Mouse (Mus musculus) cerebellum, adult 9-10 months (tissue): ENCODE measurements around the gene Lhfpl5.
A peak's percentile ranks its signal among the peaks of the same experiment; 100 is the strongest.

ENCODE experiments used
- DNase-seq: peaks from one replicate; pipeline ENCODE4 v3.0.0; 2022

The Lhfpl5 gene

DNA sequence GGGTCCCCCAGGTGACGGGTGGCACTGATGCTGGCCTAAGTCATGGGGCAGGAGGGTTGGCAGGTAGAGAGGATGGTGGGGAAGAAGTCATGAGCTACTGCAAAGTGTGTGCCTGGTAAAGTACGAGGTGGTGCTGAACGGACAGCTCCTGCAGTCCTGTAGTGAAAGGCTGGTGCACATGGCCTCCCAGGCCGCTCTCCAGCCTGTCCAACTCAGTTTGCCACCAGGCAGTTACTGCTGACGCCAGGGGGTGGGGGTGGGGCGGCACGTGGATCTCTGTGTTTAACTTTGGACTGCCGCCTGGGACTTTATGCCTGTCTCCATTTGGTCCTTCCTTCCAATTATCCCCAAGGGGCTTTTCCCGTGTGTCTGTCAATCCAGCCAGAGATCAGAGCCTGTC, 5.0 kb downstream of the Lhfpl5 start:
- no peak for DNase-seq

DNA sequence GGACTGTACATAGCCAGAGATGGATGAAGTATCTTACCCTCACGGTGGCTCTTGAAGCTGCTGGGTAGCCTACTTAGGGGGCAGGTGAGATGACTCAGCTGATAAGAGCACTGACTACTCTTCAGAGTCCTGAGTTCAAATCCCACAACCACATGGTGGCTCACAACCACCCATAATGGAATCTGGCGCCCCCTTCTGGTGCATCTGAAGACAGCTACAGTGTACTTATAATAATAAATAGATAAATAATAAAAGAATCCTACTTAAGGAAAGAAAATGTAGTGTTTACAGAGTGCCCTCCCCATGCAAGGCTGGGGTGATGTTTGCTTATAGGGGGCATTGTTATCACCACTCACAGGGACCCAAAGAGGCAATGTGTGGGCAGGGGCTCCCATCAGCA, 5.6 kb downstream of the Lhfpl5 start:
- DNase-seq = no peak

DNA sequence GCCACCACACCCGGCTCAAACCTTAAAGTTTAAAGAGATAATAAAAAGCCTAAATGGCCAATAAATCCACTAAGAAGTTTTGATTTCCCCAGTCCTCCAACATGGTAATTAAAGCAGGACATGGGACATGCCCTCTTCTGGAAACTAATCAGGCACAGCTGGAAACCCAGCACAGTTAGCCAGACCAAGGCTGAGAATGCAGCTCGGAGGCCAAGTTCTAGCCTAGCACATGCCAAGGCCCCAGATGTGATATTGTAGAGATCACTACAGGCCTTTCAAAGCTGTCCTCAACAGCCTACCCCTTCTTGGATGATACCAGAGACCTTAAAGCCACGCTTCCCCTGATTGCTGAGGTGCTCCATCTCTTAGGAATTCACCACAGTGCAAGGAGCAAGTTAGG, 11.1 kb downstream of the Lhfpl5 start:
- no peak for DNase-seq

GRCm38 (mm10) chr17:28588591-28588990, 13.2 kb downstream of the Lhfpl5 start:
- DNase-seq = no peak

DNA sequence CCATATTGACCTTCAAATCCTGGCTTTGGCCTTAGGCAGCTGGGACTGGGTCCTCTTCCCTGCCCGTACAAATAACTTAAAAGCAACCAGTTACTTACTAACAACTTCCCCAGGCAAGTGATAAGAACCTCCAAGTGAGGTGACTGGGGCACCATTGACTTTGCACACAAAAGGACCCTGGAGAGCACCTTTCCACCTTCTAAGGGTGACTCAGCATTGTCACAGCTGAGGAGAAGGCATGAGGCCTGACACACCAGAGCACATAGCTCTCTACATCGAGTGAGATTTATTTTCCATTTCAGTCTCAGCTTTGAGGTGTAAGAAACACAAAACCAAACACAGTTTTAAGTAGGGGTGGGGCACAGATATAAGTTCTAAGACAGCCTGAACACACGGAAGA, 15.2 kb downstream of the Lhfpl5 start:
- DNase-seq = no peak

GRCm38 (mm10) chr17:28591476-28591875, 16.0 kb downstream of the Lhfpl5 start:
- DNase-seq = no peak

- DNase-seq = peak; percentile 67
Observed at GRCm38 (mm10) chr17:28592998-28593397, 17.6 kb downstream of the Lhfpl5 start.

DNA sequence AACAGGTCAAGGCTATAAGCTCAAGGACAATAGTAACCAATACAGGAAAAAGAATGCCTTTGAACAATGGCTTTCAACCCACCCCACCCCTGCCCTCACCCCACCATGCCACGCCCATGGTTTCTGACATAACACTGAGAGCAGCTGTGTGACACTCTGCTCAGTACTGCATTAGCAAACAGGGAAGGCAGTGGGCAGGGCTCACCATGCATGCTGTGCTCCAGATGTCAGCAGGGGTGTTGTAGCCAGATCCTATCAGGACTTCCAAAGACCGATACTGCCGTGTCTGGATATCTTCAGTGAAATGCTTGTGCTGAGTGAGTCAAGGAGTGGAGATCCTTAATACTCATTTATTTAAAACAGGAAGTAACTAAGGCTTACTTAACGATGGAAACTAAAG, 18.5 kb downstream of the Lhfpl5 start:
- no peak for DNase-seq

DNA sequence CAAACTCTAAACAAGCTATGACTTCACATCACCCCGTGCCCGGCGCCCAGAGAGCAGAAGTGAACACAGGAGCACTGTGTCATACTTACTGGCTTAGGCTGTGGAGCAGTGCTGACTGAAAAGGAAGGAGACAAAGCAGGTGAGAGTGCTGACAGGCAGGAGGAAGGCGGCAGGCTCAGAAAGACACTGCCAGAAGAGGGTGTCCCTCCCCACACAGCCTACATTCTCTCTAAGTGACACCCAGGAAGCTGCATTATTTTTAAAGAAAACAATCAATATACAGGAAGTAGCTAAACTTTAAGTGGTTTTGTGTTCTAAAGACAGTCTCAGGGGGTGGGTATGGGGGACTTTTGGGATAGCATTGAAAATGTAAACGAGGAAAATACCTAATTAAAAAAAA, 25.3 kb downstream of the Lhfpl5 start:
- no peak for DNase-seq

- no peak for DNase-seq
Observed at GRCm38 (mm10) chr17:28601557-28602250, 26.3 kb downstream of the Lhfpl5 start.

DNA sequence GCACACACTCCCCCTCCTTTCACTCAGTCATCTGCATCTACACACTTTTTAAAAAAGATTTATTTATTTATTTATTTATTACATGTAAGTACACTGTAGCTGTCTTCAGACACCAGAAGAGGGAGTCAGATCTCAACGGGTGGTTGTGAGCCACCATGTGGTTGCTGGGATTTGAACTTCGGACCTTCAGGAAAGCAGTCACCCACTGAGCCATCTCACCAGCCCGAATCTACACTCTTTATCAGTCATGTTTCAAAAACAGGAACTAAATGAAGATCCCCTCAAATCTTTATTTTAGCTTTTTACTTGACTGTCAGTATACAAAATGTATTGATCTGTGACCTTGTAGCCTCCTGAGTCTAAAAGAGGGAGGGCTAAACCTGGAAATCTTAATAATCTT, 34.1 kb downstream of the Lhfpl5 start:
- DNase-seq = no peak

- no peak for DNase-seq
Observed at GRCm38 (mm10) chr17:28612603-28613002, 37.2 kb downstream of the Lhfpl5 start.

DNA sequence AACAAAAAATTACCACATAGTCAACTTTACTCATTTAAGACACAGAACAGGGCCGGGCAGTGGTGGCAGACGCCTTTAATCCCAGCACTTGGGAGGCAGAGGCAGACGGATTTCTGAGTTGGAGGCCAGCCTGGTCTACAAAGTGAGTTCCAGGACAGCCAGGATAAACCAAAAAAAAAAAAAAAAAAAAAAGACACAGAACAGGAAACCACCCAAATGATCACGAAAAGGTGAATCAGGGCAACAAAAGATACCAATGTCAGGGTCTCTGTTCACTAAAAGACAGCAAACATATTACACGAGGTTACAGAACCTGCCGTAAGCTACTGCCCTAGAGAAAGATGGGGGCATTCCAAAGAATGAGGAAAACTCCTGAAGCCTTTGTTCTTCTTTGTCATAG, 37.7 kb downstream of the Lhfpl5 start:
- DNase-seq = no peak

DNA sequence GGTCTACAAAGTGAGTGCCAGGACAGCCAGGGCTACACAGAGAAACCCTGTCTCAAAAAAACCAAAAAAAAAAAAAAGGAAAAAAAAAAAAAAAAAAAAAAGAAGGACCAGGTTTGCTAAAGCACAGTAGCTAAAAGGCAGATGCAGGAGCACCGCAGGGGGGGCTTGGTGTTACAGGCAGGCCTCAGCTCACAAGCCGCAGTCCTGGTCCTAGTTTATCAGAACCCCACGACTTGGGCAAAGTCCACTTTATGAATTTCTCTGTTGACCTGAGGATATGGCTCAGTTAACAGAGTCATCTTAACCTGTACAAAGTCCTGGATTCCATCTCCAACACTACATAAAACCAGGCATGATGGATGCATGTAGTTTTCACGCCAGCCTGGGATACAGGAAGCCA, 39.9 kb downstream of the Lhfpl5 start:
- no peak for DNase-seq

DNA sequence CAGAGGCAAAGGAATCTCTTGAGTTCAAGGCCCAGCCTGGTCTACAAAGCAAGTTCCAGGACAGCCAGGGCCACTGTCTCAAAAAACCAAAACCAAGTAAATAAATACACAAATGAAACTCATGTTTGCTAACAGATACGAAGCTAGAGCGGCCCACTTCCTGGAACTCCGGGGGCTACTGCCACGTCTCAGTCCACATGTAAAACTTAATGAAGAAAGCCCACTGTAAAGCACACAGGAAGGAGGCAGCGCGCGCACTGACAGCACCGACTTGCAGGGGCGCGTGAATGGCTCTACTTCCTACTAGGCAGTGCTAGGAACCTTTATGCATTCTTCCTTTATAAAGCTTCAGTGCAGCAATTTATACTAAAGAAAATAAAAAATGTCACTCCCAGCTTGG, 42.2 kb downstream of the Lhfpl5 start:
- no peak for DNase-seq

DNA sequence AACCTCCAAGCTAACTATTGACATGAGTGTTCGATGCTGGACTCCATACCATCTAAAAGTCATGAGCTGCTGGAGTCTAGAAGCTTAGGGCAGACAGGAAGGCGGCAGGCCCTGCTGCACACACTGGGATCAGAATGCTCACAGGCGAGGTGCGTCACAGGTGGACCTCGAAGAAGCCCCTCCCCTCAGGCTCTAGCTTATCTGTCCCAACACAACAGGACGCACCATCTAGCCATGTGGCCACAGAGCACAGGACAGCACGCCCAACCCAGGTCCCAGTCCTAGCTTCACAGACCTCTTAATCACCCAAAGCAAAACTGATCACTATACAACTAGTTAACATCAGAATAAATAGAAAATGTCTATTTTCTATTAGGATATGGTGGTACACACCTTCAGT, 42.7 kb downstream of the Lhfpl5 start:
- no peak for DNase-seq

- DNase-seq = no peak
Observed at GRCm38 (mm10) chr17:28618775-28619174, 43.3 kb downstream of the Lhfpl5 start.

DNA sequence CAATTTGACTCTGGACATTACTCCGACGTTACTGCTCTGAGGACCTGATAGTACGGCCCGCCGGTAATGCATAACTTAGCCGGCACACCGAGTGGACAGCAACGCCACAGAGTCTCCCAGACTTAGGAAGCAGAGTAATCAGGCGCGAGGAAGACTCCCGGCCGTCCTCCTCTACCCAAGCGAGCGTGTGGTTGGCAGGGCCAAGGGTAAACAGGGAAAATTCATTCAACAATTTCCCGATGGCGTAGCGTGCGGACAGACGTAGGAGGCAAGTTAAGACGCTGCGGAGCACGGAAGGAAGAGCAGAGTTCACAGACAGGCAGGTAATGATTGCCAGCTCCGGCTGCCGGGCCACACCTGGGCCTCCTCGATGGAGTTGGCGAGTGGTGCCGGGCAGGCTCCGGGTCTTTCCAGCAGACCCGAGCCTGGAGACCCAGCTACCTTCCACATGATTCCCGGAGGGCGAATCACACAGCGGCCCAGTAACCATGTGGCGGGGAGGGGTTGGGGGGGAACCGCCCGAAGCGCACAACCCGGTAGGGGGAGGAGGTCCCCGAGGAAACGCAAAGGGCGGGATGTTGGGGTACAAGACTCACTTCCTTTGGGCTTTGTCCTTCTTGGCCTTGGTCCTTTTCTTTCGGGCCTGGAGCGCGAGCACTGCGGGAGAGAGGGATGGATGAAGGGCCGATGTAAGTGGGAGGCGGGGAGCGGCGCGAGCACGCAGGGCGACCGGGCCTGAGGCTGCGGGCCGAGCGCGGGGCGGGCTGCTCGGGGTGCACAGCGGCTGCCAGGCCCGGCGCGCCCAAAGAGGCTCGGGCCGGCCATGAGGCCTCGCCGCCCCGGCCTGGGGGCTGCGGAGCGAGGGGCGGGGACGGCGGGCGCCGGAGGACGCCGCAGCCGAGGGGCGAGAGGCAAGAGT, 46.2 kb downstream of the Lhfpl5 start:
- peak; percentile 43 for DNase-seq

DNA sequence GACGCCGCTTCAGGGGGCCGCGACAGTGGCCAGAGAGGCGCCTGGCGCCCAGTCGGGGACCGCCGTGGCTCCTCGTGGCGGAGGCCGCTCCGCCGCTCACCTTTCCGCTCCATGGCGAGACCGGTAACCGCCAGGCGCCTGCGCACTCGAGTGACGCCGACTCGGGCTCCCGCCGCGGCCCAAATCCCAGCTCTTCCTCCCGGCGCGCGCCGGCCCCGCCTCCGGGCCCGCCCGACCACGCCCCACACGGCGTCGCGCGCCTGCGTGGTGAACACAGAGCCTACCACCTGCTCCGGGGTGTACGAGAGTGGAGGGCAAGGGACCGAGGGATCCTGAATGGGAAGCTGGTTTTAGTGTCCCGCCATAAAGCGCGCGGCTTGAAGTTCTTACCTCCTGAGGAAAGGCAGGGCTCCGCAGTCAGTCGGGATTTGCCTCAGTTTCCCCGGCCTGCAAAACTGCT, 46.9 kb downstream of the Lhfpl5 start, which contains the start of gene Srpk1:
TSS of gene Srpk1 (minus strand) at position 410 of the 460 bp plus-strand sequence.
- peak; percentile 89 for DNase-seq

GRCm38 (mm10) chr17:28624841-28625240, 49.4 kb downstream of the Lhfpl5 start:
- no peak for DNase-seq

DNA sequence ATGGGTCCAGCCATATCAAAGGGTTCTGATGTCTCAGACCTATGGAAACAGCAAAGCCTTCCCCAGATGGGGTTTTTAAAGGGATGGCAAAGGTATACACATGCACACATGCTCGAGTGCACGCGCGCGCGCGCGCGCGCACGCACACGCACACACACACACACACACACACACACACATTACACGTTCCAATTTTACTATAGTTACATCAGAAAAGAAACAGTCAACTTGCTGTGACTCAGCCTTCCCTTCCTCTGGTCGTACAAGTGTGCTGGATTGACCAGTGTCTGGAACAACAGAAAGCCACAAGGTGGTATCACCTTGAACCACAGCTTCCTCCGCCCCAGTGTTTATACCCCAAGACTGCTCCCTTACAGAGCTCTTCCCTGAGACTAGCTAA, 49.9 kb downstream of the Lhfpl5 start:
- DNase-seq = no peak

DNA sequence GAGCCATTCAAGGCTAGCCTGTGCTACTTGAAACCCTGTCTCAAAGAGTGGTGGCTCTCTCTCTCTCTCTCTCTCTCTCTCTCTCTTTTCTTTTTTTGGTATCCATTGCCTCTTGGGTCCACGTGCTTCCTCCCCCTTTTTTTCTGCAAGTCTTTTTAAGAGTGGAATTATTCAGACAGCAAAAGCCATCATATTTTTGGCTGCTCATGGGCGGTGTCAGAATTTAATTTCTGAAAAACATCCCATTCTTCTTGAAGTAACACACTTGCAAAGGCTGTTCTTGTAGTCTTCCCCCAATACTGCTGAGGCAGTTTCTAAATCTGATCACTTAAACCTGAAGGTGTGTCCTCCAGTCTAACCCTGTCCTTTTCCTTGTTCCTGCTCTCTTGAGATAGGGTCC, 51.5 kb downstream of the Lhfpl5 start:
- DNase-seq = no peak

- no peak for DNase-seq
Observed at GRCm38 (mm10) chr17:28628248-28629124, 53.0 kb downstream of the Lhfpl5 start.
